Mouse (Mus musculus) frontal cortex, adult 2 months (tissue): ENCODE measurements around the gene Oit1. TPM values are rescaled to one million over a fixed set of nuclear protein-coding genes. Genes with fewer than 3 reads are reported as not detected.

Experiments used
- DNase-seq, 2 experiments: peaks; one replicate each; pipeline ENCODE4 v3.0.0; 2022; ENCODE audit warnings: low spot score in 1 of 2; ENCODE audit errors: extremely low spot score in 1 of 2
- polyA plus RNA-seq: library from polyadenylated mRNA; depleted of rRNA; stranded (reverse); fragments of >200 nt; gene quantifications from 2 replicates; pipeline ENCODE4 v1.2.3, GENCODE M21; 2012; rRNA removed

Oit1 gene
- not detected in 2 replicates for polyA plus RNA-seq

DNA sequence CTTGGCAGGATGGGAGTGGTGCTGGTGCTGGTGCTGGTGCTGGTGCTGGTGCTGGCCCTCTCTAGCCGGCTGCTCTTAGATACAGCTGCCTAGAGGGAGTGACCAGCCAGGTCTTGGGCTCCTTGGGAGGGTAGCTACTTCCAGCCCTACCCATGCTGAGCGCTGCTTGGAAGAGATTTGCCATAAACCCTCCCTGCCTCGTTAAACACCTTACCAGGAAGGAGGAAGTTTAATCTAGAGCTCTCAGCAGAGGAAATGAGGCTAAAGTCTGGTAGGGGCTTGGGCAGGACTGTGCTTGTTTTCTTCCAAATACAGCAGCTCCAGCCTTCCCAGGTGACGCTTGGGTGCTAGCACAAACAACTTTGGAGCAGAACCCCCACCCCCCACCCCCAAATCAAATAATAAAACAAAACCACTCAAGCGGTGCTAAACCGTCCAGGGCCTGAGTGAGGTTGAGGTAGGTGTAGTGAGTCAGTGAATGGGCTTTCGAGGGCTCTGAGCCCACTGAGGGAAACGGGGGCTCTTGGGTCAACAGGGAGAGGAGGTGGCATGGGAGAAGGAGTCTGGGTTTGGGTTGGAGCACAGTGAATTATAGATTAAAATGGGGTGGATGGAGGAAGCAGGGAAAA is at the start of gene Oit1:
Oit1 (minus strand) TSS at position 70 of the 629 bp plus-strand sequence.
- DNase-seq: no peak

DNA sequence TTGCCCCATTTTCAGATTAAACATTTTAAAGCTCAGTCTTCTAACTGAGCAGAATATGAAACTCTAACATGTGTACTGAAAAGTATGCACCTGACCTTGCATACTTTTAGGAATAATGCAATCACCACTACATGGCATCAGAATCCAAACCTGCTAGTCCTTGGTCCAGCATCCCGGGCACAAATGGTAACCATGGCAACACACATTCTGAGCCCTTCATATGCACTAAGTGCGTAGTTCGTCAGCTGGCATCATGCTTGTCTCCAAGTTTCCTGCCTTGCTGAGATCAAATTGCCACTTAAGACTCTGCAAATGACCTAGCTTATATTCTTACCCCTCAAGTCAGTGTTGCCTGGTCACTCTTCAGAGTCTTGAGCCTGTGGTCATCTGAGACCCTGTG is 44.3 kb upstream of the Oit1 start:
- DNase-seq: no peak

DNA sequence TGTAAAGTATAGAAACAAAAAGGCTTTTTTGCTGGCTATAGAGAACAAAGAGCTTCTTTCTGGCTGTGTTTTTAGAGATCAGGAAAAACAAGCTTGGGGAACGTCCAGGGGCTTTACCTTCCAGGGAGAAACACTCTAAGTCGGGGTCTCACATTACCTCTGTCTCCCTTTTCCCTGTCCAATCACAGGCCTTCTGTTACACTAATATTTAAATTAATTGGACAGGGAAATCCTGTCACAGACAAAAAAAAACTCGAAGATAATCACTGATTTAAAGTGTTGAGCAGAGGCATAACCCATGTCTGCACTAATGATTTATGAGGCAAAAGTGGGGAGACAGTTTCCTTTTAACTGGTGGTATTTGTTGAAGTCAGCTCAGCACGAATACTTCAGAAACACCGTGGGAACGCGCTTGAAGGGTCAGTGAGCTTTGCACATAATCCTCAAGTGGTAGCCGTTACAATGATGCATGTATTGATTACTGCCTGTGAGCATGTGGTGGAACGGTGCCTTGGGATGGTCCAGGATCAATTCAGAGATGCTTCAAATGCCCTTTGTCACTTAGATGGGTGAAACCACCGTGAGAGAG is 42.7 kb upstream of the Oit1 start:
- DNase-seq: no peak

- DNase-seq: no peak
These were observed 40.1 kb upstream of the Oit1 start for GRCm38 (mm10) chr14:8418610-8419009.

GRCm38 (mm10) chr14:8405946-8406345 is 27.4 kb upstream of the Oit1 start:
- DNase-seq: no peak

DNA sequence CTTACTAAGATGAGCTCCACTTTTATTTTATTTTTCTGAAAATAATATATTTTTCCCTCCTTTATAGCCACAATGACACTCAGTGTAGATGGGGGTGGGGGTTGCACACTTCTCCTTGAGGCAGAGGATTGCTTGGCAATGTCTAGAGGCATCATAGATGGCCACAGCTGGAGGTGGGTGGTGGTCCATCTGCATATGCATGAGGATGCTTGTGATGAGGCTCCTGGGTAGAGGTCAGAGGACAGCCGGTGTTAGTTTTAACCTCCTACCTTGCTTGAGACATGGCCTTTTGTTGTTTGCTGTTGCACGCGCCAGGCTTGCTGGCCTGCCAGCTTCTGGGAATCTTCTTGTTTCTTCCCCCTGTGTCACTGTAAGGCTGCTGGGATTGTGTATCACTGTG is 24.8 kb upstream of the Oit1 start:
- no peak for DNase-seq

GRCm38 (mm10) chr14:8398507-8398906 is 20.0 kb upstream of the Oit1 start:
- no peak for DNase-seq

DNA sequence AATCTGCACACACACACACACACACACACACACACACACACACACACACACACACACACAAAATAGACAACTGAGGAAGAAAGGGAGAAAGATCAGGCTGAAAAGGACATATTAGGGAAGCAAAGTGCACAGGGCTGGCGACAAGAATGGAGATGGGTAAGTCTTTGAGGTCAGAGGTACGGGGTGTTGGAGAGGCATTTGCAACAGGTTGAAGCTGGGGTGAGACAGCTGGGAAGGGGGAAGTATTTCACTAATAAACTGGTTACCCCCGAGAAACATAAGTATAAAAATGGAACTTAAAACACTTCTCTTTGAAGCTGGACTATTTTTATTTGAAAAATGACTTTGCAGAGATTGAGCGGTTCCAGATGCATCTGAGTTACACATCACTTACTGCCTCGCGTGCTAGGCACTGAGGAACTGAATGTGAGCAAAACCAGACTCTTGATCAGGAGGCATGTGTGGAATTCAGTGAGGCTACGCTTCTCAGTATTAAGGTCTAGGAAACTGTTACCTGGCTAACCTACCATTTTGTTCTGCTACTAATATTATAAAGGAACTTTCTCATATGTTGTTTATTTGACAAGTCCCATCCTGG is 17.2 kb upstream of the Oit1 start:
- no peak for DNase-seq

DNA sequence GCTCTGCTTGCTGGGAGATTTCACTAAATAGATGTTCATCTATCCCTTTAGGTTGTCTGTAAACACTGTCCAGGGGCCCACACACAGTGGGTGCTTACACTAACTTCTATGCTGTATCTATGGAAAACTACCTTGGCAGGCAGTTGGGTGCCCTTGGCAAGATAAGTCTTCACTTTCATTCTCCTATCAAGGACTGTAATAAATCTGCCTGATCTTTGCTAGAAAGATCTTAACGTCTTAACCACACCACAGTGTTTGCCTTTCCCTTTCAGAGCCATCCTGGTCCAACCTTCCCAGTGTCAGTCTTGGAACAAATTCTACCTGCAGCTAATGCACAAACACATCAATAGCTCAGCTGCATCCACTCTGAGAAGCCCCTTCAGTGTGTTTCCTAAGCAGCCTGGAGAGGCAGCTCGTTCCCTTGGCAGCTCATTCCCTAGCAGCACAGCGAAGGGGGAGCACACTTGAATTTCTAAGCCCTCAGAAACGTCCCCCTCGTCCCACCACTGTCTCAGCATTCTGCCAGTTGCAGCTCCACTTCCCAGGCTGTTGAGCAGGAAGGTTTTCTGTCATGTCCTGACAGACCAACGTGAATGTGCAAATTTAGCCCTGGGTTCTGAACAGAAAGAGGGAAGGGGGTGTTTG is 13.7 kb upstream of the Oit1 start:
- DNase-seq: no peak

DNA sequence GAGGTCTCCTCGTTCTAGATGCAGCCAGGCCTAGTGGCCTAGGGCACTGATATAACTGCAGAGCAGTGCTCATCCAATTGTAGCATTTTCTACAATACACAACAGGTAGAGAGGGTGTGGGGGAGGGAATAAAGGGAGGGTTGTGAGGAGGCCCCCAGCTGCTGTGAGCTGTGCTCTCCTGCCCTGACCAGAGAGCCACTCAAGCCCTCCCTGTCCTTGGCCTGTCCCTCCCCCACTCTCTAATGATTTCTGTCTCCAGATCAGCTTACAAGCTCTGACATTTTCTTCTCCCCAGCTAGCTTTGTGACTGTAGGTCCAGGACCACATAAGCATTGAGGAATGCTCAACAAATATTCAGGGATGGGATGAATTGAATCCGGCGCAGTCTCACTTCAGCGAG is 9.2 kb downstream of the Oit1 start:
- no peak for DNase-seq

GRCm38 (mm10) chr14:8368900-8369299 is 9.7 kb downstream of the Oit1 start:
- DNase-seq: no peak

DNA sequence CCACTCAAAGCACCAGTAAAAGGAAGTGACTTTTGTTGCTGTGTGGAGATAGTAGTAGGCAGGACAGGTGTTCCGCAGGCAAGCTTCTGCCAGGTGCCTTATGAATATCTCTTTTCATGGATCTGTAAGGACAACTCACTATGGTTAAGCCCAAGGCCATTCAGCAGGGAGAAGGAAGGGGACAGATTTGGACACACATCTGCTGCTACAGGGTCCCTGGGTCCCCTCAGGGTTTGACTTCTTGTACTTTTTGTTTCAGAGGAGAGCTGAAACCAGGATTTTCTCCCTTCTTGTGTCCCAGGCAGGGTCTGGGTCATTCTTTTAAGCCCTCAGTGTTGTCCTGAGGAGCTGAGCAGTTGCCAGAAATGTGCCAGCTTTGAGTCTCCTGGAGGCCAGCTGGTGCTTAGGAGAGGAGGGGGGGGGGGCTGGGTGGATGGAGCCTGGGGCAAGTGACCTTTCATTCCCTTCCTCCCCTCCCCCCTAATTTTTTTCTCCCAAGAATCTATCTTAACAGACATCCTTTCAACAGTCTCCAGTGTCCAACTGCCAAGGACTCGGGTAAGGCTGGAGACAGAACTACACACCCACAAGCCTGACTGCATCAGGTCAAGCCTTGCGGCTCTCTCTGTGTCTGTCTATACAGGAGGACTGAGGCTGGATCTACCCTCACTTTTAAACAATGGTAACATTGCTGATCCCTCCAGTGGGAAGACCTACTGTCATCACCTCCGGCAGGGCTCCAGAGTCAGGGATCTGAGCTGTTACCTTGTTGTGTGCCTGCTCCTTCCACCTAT is 10.6 kb downstream of the Oit1 start:
- DNase-seq: no peak

DNA sequence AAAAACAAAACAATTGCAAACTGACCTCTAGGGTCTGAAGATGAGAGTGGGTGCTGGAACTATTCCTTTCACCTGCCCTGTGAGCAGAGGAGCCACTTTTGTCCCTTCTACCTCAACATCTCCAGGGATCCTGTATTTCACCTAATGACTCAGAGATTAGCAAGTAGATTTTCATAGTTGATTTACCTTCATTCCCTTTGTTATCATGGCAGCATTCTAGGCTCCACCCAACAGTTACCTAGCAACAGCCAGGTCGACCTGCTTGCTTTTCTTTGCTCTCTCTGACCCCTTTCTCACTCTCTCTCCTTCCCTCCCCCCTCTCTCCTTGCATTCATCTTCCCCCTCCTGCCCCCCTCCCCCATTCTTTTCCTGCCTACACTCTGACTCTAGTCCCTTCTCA is 11.4 kb downstream of the Oit1 start:
- no peak for DNase-seq

- no peak for DNase-seq
These were observed 12.7 kb downstream of the Oit1 start for GRCm38 (mm10) chr14:8365833-8366232.

DNA sequence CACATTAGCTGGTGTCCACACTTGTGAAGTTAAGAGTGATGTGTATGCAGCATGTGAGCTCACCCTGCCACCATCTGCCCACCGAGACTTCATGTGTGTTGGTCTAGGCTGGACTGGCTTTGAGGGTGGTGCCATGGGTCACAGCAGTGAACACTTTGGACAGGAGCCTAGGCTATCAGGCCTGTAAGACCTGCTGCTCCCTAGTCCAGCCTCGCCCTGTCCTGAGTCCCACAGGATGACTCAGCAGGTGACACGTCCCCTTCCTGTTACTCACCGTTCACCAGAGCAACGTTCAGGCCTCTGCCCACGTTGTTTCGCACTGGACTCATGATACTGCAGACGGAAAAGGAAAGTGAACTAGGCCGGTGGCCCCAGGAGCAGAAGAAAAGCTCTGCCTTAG is 21.7 kb downstream of the Oit1 start:
- no peak for DNase-seq

- DNase-seq: peak; percentile 41 to 89
These were observed 22.5 kb downstream of the Oit1 start for GRCm38 (mm10) chr14:8355999-8356501.

DNA sequence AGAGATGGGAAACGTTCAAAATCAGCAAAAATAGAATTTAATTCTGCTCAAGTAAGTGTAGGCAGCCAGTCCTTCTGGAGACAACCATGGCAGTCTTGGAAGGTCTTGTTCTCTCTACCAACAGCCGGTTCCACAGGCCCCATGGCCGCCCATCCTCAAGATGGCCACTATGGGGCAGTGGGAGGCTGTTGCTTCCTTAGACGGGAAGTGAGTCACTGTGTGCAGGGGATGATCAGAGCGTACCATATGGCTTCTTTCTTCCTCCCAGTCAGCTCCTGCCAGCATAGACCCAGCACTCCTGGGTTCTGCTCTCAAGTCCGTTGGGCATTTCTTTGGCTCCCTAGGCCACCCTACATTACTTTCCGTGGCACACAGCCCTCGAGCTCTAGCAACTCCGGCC is 29.6 kb downstream of the Oit1 start:
- peak in 1 of 2 experiments; percentile 34 for DNase-seq

- peak; percentile 65 to 94 for DNase-seq
These were observed 32.1 kb downstream of the Oit1 start for GRCm38 (mm10) chr14:8346255-8346997.

DNA sequence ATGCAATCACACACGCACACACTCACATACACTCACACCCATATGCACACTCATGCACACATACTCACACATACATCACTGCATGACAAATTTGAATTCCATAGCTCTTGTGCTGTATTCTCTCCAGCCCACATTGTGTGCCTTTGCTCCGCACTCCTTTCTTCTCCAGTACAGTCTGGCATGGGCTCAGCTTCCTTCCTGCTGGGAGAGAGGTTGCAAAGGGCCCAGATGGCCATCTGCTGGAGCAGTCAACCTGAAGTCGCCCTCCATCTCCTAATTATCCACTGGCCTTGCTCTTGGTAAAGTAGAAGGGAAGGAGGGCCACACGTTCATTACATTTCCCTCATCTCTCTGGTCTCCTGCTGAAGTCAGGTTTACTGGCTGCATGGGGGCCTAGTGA is 33.0 kb downstream of the Oit1 start:
- DNase-seq: no peak

DNA sequence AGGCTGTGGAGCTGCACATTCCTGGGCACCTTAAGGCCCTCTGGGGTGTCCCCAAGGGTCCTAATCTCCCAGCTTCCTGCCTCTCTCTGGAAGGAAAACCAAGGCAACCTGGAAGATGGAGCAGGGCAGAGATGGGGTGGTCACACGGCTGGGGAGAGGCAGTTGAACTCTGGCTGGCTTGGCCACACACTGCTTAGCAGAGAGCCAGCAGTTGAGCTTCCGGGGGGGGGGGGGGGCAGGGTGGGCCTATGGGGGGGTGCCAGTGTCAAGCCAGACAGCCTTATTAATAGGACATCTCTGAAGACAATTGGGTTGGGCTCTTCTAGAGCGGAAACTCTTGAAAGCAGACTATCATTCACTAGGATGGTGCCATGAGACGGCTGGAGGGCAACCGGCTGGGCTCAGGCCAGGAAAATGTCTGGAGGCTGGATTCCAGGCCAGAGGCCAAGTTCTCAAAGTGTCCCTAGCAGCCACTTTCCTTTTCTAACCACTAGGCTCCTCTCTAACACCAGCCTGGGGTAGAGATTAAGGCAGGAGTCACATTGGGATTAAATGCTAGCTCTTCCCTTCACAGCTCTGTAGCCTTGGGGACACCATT is 35.9 kb downstream of the Oit1 start:
- no peak for DNase-seq
